Mouse (Mus musculus): ENCODE measurements at regions not wholly inside any gene's neighbourhood (a gene's known extent, or its start where the extent isn't known, plus 50 kb on each side); places are given as distances from the start of the nearest gene placed in this dataset.

DNA sequence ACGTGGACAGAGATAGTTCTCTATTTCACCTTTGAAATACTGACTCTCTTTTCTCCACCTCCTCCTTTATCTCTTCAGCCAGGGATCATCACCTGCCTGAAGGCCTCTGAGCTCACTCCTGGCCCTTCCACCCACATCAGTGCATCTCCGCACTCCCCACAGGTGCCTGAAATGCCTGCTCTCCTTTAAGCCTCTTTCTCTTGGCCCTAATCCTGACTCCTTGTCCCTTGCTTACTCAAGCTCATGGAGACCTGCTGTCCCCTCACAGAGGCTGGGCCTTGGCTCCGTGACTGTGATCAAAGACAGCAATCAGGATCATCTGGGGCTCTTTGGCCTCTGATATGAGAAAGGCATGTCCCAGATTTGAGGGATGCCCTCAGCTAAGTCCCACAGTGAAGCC, 212.5 kb upstream of the Arid1b start:
- no peak for TF ChIP-seq ZNF384 (IDR thresholded peaks at IDR 0.05; ENCODE audit: low read depth, low read length)
- TF ChIP-seq HCFC1 (IDR thresholded peaks at IDR 0.05; ENCODE audit: borderline replicate concordance, insufficient read depth, low read length) = no peak
- TF ChIP-seq CHD2 (IDR thresholded peaks at IDR 0.05; ENCODE audit: low read depth, low read length) = no peak
- TF ChIP-seq MAFK (IDR thresholded peaks at IDR 0.05; ENCODE audit: insufficient read depth, low read depth, low read length) = no peak

All from ES-E14 (cell line).